26 mouse cellular contexts compared by ENCODE assay signal in the genomic region with DNA sequence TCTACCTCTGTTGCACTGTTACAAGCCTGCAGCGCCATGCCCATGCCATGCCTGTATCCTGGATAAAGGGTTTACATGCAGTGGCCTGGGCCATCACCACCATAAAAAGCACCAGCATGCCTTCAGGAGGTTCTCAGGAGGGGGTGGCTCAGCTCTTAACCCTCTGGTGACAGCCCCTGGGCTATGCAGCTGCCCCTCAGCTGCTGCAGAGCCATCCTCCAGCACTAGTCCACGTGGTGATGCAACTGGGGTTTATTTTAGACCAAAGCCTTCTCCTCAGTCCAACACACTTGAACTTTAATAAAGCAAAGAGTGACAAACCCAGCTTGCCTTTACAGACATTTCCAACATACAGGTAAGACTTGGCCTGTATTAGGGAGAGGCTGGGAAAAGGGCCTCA.
"Had no signal": no experiment of that assay in that cellular context is flagged by ENCODE, and none has a peak within 500 bp of the region (broad histone marks: within the 10 kb centered on the region; RNA-seq: fewer than 3 reads in every experiment).

No protein-coding gene starts in this region.

- H3K9me3 ChIP-seq: embryonic facial prominence, embryonic 10.5 days; embryonic facial prominence, embryonic 12.5 days; embryonic facial prominence, embryonic 15.5 days; forebrain, embryonic 10.5 days; forebrain, embryonic 12.5 days; forebrain, embryonic 15.5 days had no signal

- H3K4me1 ChIP-seq: embryonic facial prominence, embryonic 12.5 days; embryonic facial prominence, embryonic 13.5 days; embryonic facial prominence, embryonic 15.5 days had no signal

- DNase-seq: cerebellum, adult 8-10 months; cerebellum, adult 9-10 months; cerebellum, adult 9-11 months; cerebellum, postnatal 10 days; cerebellum, postnatal 14 days; embryo, embryonic 11 days; forebrain, postnatal 0 days; gastrocnemius, adult 2 months; gastrocnemius, postnatal 10 days; gastrocnemius, postnatal 14 days; gastrocnemius, postnatal 25 days; gastrocnemius, postnatal 36 days; heart, adult 11 months; heart, adult 18-20 months; heart, adult 2 months had no signal

- ATAC-seq: forebrain, embryonic 13.5 days; forebrain, embryonic 14.5 days; forebrain, embryonic 15.5 days; forebrain, embryonic 16.5 days; forebrain, postnatal 0 days had no signal

- H3K9ac ChIP-seq: embryonic facial prominence, embryonic 12.5 days; embryonic facial prominence, embryonic 13.5 days; embryonic facial prominence, embryonic 15.5 days; forebrain, embryonic 12.5 days; forebrain, embryonic 13.5 days; forebrain, embryonic 15.5 days; forebrain, postnatal 0 days had no signal

- H3K4me2 ChIP-seq: embryonic facial prominence, embryonic 12.5 days; embryonic facial prominence, embryonic 13.5 days; embryonic facial prominence, embryonic 15.5 days; forebrain, embryonic 12.5 days; forebrain, embryonic 13.5 days; forebrain, embryonic 15.5 days had no signal

- H3K4me3 ChIP-seq: embryonic facial prominence, embryonic 10.5 days; embryonic facial prominence, embryonic 12.5 days; embryonic facial prominence, embryonic 13.5 days; embryonic facial prominence, embryonic 15.5 days; erythroblast, embryonic 14.5 days; forebrain, embryonic 10.5 days; forebrain, embryonic 12.5 days; forebrain, embryonic 13.5 days; forebrain, embryonic 15.5 days; gastrocnemius, adult 2 months; heart, adult 2 months had no signal

- H3K27me3 ChIP-seq: embryonic facial prominence, embryonic 12.5 days; embryonic facial prominence, embryonic 13.5 days; embryonic facial prominence, embryonic 15.5 days; forebrain, embryonic 12.5 days; forebrain, embryonic 13.5 days; forebrain, embryonic 15.5 days had no signal

- H3K36me3 ChIP-seq: embryonic facial prominence, embryonic 10.5 days; embryonic facial prominence, embryonic 12.5 days; embryonic facial prominence, embryonic 13.5 days; embryonic facial prominence, embryonic 15.5 days; forebrain, embryonic 10.5 days; forebrain, embryonic 12.5 days; forebrain, embryonic 15.5 days had no signal

- H3K27ac ChIP-seq: embryonic facial prominence, embryonic 10.5 days; embryonic facial prominence, embryonic 12.5 days; embryonic facial prominence, embryonic 13.5 days; embryonic facial prominence, embryonic 15.5 days; forebrain, embryonic 10.5 days; forebrain, embryonic 12.5 days; forebrain, embryonic 13.5 days; forebrain, embryonic 15.5 days; gastrocnemius, adult 2 months; heart, adult 2 months had no signal
